Mouse (Mus musculus) neutrophil, adult 5-6 weeks (primary cell): ENCODE measurements around the gene Mdh1b. TPM values are rescaled to one million over a fixed set of nuclear protein-coding genes. Genes with fewer than 3 reads are reported as not detected.

ENCODE experiments used
- ATAC-seq: fragments of 151-379, 151-347 bp; 2 replicates; pipeline ENCODE4 v1.8.0; 2017; ENCODE audit warnings: mild to moderate bottlenecking, moderate TSS enrichment; ENCODE audit not compliant: insufficient number of reproducible peaks, poor library complexity, low FRiP score, severe bottlenecking; ENCODE audit errors: extremely low read depth
- total RNA-seq: library from RNA; stranded (forward); fragments of 200-1000 nt; gene quantifications from 2 replicates; pipeline ENCODE4 v1.2.3, GENCODE M21; 2017

Mdh1b gene
- total RNA-seq, 1 experiment from 2014 or later = not detected

DNA sequence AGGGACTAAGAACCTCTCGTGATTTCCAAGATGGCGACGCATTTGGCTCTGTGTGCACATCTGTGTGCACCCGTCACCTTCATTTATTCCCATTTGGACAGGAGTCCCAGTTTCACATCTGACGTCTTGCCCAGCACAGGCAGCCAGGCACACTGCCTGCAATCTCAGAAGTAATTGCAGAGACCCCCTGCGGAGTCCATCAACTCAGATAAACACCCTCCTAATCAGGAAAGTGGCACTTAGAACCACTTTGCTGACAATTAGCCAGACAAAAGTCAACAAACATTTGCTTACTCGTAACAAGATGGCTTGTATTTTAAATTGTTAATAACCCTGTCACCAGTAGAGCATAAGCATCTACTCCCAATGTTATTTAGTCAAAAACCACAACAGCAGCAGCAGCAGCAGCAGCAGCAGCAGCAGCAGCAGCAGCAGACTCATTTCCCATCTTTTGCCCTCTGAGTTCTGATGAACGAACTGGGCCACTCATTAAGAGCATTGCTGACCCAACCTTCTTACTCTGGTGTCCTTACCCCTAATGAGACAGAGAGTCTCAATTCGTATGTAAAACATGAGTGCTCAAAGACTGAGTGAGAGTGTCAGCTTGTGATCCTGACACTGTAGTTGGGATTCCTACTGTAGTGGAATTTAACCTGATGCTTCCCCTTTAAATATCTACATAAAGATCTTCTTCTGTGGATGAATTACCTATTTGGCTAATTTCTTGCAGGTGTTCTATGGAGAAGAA, 62.7 kb downstream of the Mdh1b start:
- ATAC-seq = no peak

DNA sequence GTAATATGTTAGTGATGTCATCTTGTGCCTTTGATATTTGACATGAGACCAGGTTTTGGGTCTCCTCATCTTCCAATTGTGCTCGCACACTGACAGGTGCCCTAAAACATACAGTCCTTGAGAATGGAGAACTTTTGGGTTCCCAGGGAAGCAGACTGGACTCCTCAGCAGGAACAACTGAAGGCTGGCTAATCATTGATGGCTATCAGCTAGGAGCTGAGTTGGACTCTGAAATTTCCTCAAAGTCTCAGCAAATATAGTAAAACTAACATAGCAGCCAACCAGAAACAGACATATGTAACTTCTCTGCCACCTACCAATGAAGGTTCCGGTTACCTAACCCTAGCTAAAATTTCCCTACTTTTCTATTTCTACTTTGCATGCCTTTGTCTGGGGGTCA, 64.0 kb downstream of the Mdh1b start:
- ATAC-seq = no peak

GRCm38 (mm10) chr1:63659591-63659990, 70.5 kb downstream of the Mdh1b start:
- peak; percentile 57 for ATAC-seq

DNA sequence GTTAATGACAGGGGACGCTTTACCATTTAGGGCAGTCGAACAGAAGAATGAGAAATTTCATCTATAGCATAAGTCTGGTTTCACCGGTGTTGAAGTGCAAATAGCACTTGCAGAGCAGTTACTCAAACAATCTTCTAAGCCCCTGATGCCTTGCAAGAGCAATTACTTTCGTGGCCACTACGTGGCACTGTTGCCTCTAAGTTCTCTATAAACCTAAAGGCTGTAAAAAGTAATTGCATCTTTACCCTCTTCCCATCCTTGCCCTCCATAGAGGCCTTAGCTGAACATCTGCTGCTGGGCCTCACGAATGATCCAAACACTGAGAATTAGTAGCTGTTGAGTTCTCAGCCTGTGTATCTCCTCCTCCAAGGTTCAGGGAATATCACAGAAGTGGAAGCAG, 72.1 kb downstream of the Mdh1b start:
- peak; percentile 49; the same call in 1 of the 2 replicates for ATAC-seq

Other genes starting within 250 kb of the Mdh1b start
- not detected in 2 replicates for gene Gm39653, start 114.3 kb downstream of the Mdh1b start, total RNA-seq
- not detected in 2 replicates for gene Dytn, start 43.4 kb downstream of the Mdh1b start, total RNA-seq
- 13.0 and 17.2 TPM in 2 replicates for gene Fastkd2, start 296 bp upstream of the Mdh1b start, total RNA-seq
- gene 4933402D24Rik, start 38.9 kb upstream of the Mdh1b start, total RNA-seq = not detected in 2 replicates